Mouse (Mus musculus): Measurements from ENCODE around the gene Olfr1354. TPM values are rescaled to one million over a fixed set of nuclear protein-coding genes. Genes with fewer than 3 reads are reported as not detected.
"Not testable (repeated sequence)": the region's sequence is repeated elsewhere in the genome, so short reads cannot be mapped to it uniquely, and the experiment has no call there.

Olfr1354 gene
- total RNA-seq (2015; ENCODE audit: low replicate concordance), result not detected in 2 replicates
- not detected in 2 replicates for total RNA-seq (2017; ENCODE audit: low replicate concordance)

GRCm38 (mm10) chr10:78912871-78913270 is at the start of gene Olfr1354:
TSS of gene Olfr1354 (plus strand) at chr10:78913171.
- not testable (repeated sequence) for ATAC-seq (replicated peaks; ENCODE audit: low FRiP score, poor library complexity, severe bottlenecking)

- ATAC-seq (replicated peaks; ENCODE audit: low FRiP score, poor library complexity, severe bottlenecking), result no peak
These were observed 37.7 kb upstream of the Olfr1354 start, which contains the start of gene Olfr1355 for GRCm38 (mm10) chr10:78875240-78875639. TSS of gene Olfr1355 (plus strand) at chr10:78875540.

- ATAC-seq (replicated peaks; ENCODE audit: low FRiP score, poor library complexity, severe bottlenecking), result not testable (repeated sequence)
These were observed 37.4 kb downstream of the Olfr1354 start, which contains the start of gene Olfr8 for GRCm38 (mm10) chr10:78950336-78950735. TSS of gene Olfr8 (plus strand) at chr10:78950636.

GRCm38 (mm10) chr10:78963009-78963408 is 50.0 kb downstream of the Olfr1354 start, which contains the start of gene Olfr1353:
TSS of gene Olfr1353 (plus strand) at chr10:78963309.
- ATAC-seq (replicated peaks; ENCODE audit: low FRiP score, poor library complexity, severe bottlenecking), result not testable (repeated sequence)

Other genes starting within 250 kb of the Olfr1354 start
- gene Casp14, start 194.9 kb upstream of the Olfr1354 start, total RNA-seq (2015; ENCODE audit: low replicate concordance), result not detected in 2 replicates
- not detected in 2 replicates for gene Casp14, start 194.9 kb upstream of the Olfr1354 start, total RNA-seq (2017; ENCODE audit: low replicate concordance)
- not detected in 2 replicates for gene Ccdc105, start 160.1 kb upstream of the Olfr1354 start, total RNA-seq (2015; ENCODE audit: low replicate concordance)
- gene Ccdc105, start 160.1 kb upstream of the Olfr1354 start, total RNA-seq (2017; ENCODE audit: low replicate concordance), result not detected in 2 replicates
- gene Slc1a6, start 132.7 kb upstream of the Olfr1354 start, total RNA-seq (2015; ENCODE audit: low replicate concordance), result not detected in 2 replicates
- not detected in 2 replicates for gene Slc1a6, start 132.7 kb upstream of the Olfr1354 start, total RNA-seq (2017; ENCODE audit: low replicate concordance)
- not detected in 2 replicates for gene Olfr1356, start 61.0 kb upstream of the Olfr1354 start, total RNA-seq (2015; ENCODE audit: low replicate concordance)
- not detected in 2 replicates for gene Olfr1356, start 61.0 kb upstream of the Olfr1354 start, total RNA-seq (2017; ENCODE audit: low replicate concordance)
- gene Olfr1355, start 37.6 kb upstream of the Olfr1354 start, total RNA-seq (2015; ENCODE audit: low replicate concordance), result not detected in 2 replicates
- not detected in 2 replicates for gene Olfr1355, start 37.6 kb upstream of the Olfr1354 start, total RNA-seq (2017; ENCODE audit: low replicate concordance)
- not detected in 2 replicates for gene Olfr8, start 37.5 kb downstream of the Olfr1354 start, total RNA-seq (2015; ENCODE audit: low replicate concordance)
- gene Olfr8, start 37.5 kb downstream of the Olfr1354 start, total RNA-seq (2017; ENCODE audit: low replicate concordance), result not detected in 2 replicates
- gene Olfr1353, start 50.1 kb downstream of the Olfr1354 start, total RNA-seq (2015; ENCODE audit: low replicate concordance), result not detected in 2 replicates
- gene Olfr1353, start 50.1 kb downstream of the Olfr1354 start, total RNA-seq (2017; ENCODE audit: low replicate concordance), result not detected in 2 replicates
- not detected in 2 replicates for gene Olfr1352, start 67.9 kb downstream of the Olfr1354 start, total RNA-seq (2015; ENCODE audit: low replicate concordance)
- gene Olfr1352, start 67.9 kb downstream of the Olfr1354 start, total RNA-seq (2017; ENCODE audit: low replicate concordance), result 0.51 TPM in 1 of 2 replicates, not detected in the other
- gene Olfr1351, start 99.3 kb downstream of the Olfr1354 start, total RNA-seq (2015; ENCODE audit: low replicate concordance), result not detected in 2 replicates
- not detected in 2 replicates for gene Olfr1351, start 99.3 kb downstream of the Olfr1354 start, total RNA-seq (2017; ENCODE audit: low replicate concordance)
- gene Olfr57, start 115.6 kb downstream of the Olfr1354 start, total RNA-seq (2015; ENCODE audit: low replicate concordance), result not detected in 2 replicates
- gene Olfr57, start 115.6 kb downstream of the Olfr1354 start, total RNA-seq (2017; ENCODE audit: low replicate concordance), result not detected in 2 replicates
- gene 2610008E11Rik, start 184.4 kb downstream of the Olfr1354 start, total RNA-seq (2015; ENCODE audit: low replicate concordance), result 4.0 and 8.4 TPM in 2 replicates
- 5.3 and 12.1 TPM in 2 replicates for gene 2610008E11Rik, start 184.4 kb downstream of the Olfr1354 start, total RNA-seq (2017; ENCODE audit: low replicate concordance)
- not detected in 2 replicates for gene Vmn2r80, start 235.6 kb downstream of the Olfr1354 start, total RNA-seq (2015; ENCODE audit: low replicate concordance)
- gene Vmn2r80, start 235.6 kb downstream of the Olfr1354 start, total RNA-seq (2017; ENCODE audit: low replicate concordance), result not detected in 2 replicates

Measured in erythroblast, adult 5-6 weeks (primary cell).